ENCODE assay signal across 29 mouse cellular contexts in genomic region chr11:120071731-120072320, GRCm38 (mm10). TPM values are rescaled to one million over a fixed set of nuclear protein-coding genes. Genes with fewer than 3 reads are reported as not detected.
DNase-seq lines count a peak whose midpoint lies in the region; ATAC-seq and TF ChIP-seq lines count a peak whose summit lies in the region.
"Had no signal": no experiment of that assay in that cellular context is flagged by ENCODE, and none has a peak within 500 bp of the region (broad histone marks: within the 10 kb centered on the region; RNA-seq: fewer than 3 reads in every experiment).

No protein-coding gene starts in this region.

- 0 out of 2 replicates have a peak overlapping the region, but pooled peaks have one; percentile 27 for H3K27ac ChIP-seq in forebrain, embryonic 10.5 days
- no peak overlapping the region for H3K27ac ChIP-seq in forebrain, embryonic 14.5 days (ENCODE audit: low read depth, low read length)
- H3K27ac ChIP-seq in midbrain, embryonic 13.5 days, result no peak overlapping the region
- H3K27ac ChIP-seq in midbrain, embryonic 14.5 days (replicated peaks; ENCODE audit: low read depth, low read length), result no peak overlapping the region
- peak overlapping the region; percentile 72 for H3K27ac ChIP-seq in embryonic facial prominence, embryonic 10.5 days (replicated peaks)
- no peak overlapping the region for H3K27ac ChIP-seq in layer of hippocampus, adult 2 months
- H3K27ac ChIP-seq: embryonic facial prominence, embryonic 15.5 days; forebrain, embryonic 13.5 days; hindbrain, postnatal 0 days; intestine, embryonic 15.5 days; limb, embryonic 12.5 days; liver, embryonic 15.5 days; midbrain, embryonic 15.5 days; neural tube, embryonic 13.5 days had no signal

- peaks cover 47% of the 10 kb centered on the region for H3K4me1 ChIP-seq in forebrain, embryonic 10.5 days
- no peaks in the 10 kb centered on the region for H3K4me1 ChIP-seq in forebrain, embryonic 14.5 days (ENCODE audit: control insufficient read depth, insufficient read depth, low read length)
- no peaks in the 10 kb centered on the region for H3K4me1 ChIP-seq in midbrain, embryonic 13.5 days (replicated peaks)
- H3K4me1 ChIP-seq in midbrain, embryonic 14.5 days (ENCODE audit: control insufficient read depth, insufficient read depth, low read length), result no peaks in the 10 kb centered on the region
- peaks cover 69% of the 10 kb centered on the region for H3K4me1 ChIP-seq in embryonic facial prominence, embryonic 10.5 days
- H3K4me1 ChIP-seq: liver, embryonic 15.5 days; midbrain, embryonic 15.5 days had no signal

- peaks cover 100% of the 10 kb centered on the region for H3K36me3 ChIP-seq in forebrain, embryonic 10.5 days (replicated peaks)
- peaks cover 99% of the 10 kb centered on the region for H3K36me3 ChIP-seq in forebrain, embryonic 14.5 days (ENCODE audit: control insufficient read depth, insufficient read depth, low read length)
- H3K36me3 ChIP-seq in midbrain, embryonic 13.5 days, result peaks cover 100% of the 10 kb centered on the region
- peaks cover 100% of the 10 kb centered on the region for H3K36me3 ChIP-seq in midbrain, embryonic 14.5 days (ENCODE audit: control insufficient read depth, insufficient read depth, low read length)
- peaks cover 100% of the 10 kb centered on the region for H3K36me3 ChIP-seq in embryonic facial prominence, embryonic 10.5 days (replicated peaks)

- H3K27me3 ChIP-seq in forebrain, embryonic 10.5 days (ENCODE audit: poor library complexity, severe bottlenecking), result no peaks in the 10 kb centered on the region
- H3K27me3 ChIP-seq in forebrain, embryonic 14.5 days (replicated peaks; ENCODE audit: control insufficient read depth, insufficient read depth, low read length), result no peaks in the 10 kb centered on the region
- H3K27me3 ChIP-seq in midbrain, embryonic 13.5 days, result no peaks in the 10 kb centered on the region
- no peaks in the 10 kb centered on the region for H3K27me3 ChIP-seq in midbrain, embryonic 14.5 days (ENCODE audit: control insufficient read depth, insufficient read depth, low read length)
- H3K27me3 ChIP-seq in embryonic facial prominence, embryonic 10.5 days (replicated peaks; ENCODE audit: low read depth, poor library complexity, severe bottlenecking), result no peaks in the 10 kb centered on the region; the same call in 1 of the 2 replicates
- H3K27me3 ChIP-seq: CH12.LX; embryonic facial prominence, embryonic 15.5 days; forebrain, embryonic 13.5 days; heart, embryonic 12.5 days; intestine, embryonic 15.5 days; limb, embryonic 12.5 days; liver, embryonic 15.5 days; midbrain, embryonic 15.5 days; neural tube, embryonic 13.5 days; Patski had no signal

- no peak overlapping the region for H3K4me3 ChIP-seq in forebrain, embryonic 10.5 days
- H3K4me3 ChIP-seq in forebrain, embryonic 14.5 days (ENCODE audit: low read depth, low read length), result no peak overlapping the region
- H3K4me3 ChIP-seq in midbrain, embryonic 13.5 days (replicated peaks), result no peak overlapping the region
- H3K4me3 ChIP-seq in midbrain, embryonic 14.5 days (replicated peaks; ENCODE audit: low read depth, low read length), result no peak overlapping the region
- no peak overlapping the region for H3K4me3 ChIP-seq in embryonic facial prominence, embryonic 10.5 days
- H3K4me3 ChIP-seq in layer of hippocampus, adult 2 months, result no peak overlapping the region
- H3K4me3 ChIP-seq: embryonic facial prominence, embryonic 15.5 days; forebrain, embryonic 13.5 days; heart, embryonic 12.5 days; intestine, embryonic 15.5 days; limb, embryonic 12.5 days; liver, embryonic 15.5 days; midbrain, embryonic 15.5 days; neural tube, embryonic 13.5 days had no signal

- H3K4me2 ChIP-seq in forebrain, embryonic 14.5 days (ENCODE audit: low read length), result no peak overlapping the region
- H3K4me2 ChIP-seq in midbrain, embryonic 13.5 days (replicated peaks), result no peak overlapping the region
- no peak overlapping the region for H3K4me2 ChIP-seq in midbrain, embryonic 14.5 days (ENCODE audit: low read length)
- H3K4me2 ChIP-seq: embryonic facial prominence, embryonic 15.5 days; forebrain, embryonic 13.5 days; heart, embryonic 12.5 days; intestine, embryonic 15.5 days; limb, embryonic 12.5 days; liver, embryonic 15.5 days; lung, embryonic 14.5 days; midbrain, embryonic 15.5 days; neural tube, embryonic 13.5 days had no signal

- 84% methylated on average over 7 of the region's 7 CpGs for WGBS in forebrain, embryonic 10.5 days
- WGBS in forebrain, embryonic 14.5 days, result 87% methylated on average over 7 of the region's 7 CpGs
- 88% methylated on average over 7 of the region's 7 CpGs for WGBS in midbrain, embryonic 13.5 days
- WGBS in midbrain, embryonic 14.5 days, result 87% methylated on average over 7 of the region's 7 CpGs
- WGBS in embryonic facial prominence, embryonic 10.5 days, result 73% methylated on average over 7 of the region's 7 CpGs

- TF ChIP-seq CTCF in layer of hippocampus, adult 2 months (conservative IDR thresholded peaks at IDR 0.05), result no peak

- H3K9ac ChIP-seq in forebrain, embryonic 14.5 days (ENCODE audit: low read length), result no peak overlapping the region
- 0 out of 2 replicates have a peak overlapping the region, but pooled peaks have one; percentile 6 for H3K9ac ChIP-seq in midbrain, embryonic 13.5 days (replicated peaks)
- H3K9ac ChIP-seq in midbrain, embryonic 14.5 days (replicated peaks; ENCODE audit: low read length), result no peak overlapping the region
- H3K9ac ChIP-seq: embryonic facial prominence, embryonic 15.5 days; forebrain, embryonic 13.5 days; heart, embryonic 12.5 days; intestine, embryonic 15.5 days; liver, embryonic 15.5 days; lung, embryonic 14.5 days; midbrain, embryonic 15.5 days; neural tube, embryonic 13.5 days had no signal

- no peaks in the 10 kb centered on the region for H3K9me3 ChIP-seq in forebrain, embryonic 10.5 days
- no peaks in the 10 kb centered on the region for H3K9me3 ChIP-seq in forebrain, embryonic 14.5 days (replicated peaks; ENCODE audit: control insufficient read depth, low read length)
- no peaks in the 10 kb centered on the region for H3K9me3 ChIP-seq in midbrain, embryonic 13.5 days
- no peaks in the 10 kb centered on the region for H3K9me3 ChIP-seq in midbrain, embryonic 14.5 days (ENCODE audit: control insufficient read depth, low read length)
- no peaks in the 10 kb centered on the region for H3K9me3 ChIP-seq in embryonic facial prominence, embryonic 10.5 days
- H3K9me3 ChIP-seq: embryonic facial prominence, embryonic 15.5 days; forebrain, embryonic 13.5 days; heart, embryonic 12.5 days; intestine, embryonic 15.5 days; limb, embryonic 12.5 days; liver, embryonic 15.5 days; midbrain, embryonic 15.5 days; neural tube, embryonic 13.5 days had no signal

- ATAC-seq in forebrain, embryonic 14.5 days, result no peak
- ATAC-seq in midbrain, embryonic 13.5 days, result no peak
- ATAC-seq in midbrain, embryonic 14.5 days (ENCODE audit: low FRiP score, low TSS enrichment), result no peak
- ATAC-seq: forebrain, embryonic 13.5 days; hindbrain, postnatal 0 days; intestine, embryonic 15.5 days; midbrain, embryonic 15.5 days; Patski had no signal

- no peak for DNase-seq in forebrain, embryonic 10.5 days (ENCODE audit: extremely low spot score, low spot score)
- DNase-seq in forebrain, embryonic 14.5 days (ENCODE audit: low spot score), result no peak
- no peak for DNase-seq in midbrain, embryonic 14.5 days
- DNase-seq in adrenal gland, adult 8-10 months, result peak; percentile 85
- no peak for DNase-seq in embryonic facial prominence, embryonic 10.5 days (ENCODE audit: low spot score)
- DNase-seq in layer of hippocampus, adult 11-12 months (ENCODE audit: low spot score), result no peak
- DNase-seq in layer of hippocampus, adult 2 months (ENCODE audit: low spot score in 2 of 2), result no peak
- DNase-seq: cerebellum, adult 11-12 months; cerebellum, adult 9-11 months; gastrocnemius, postnatal 25 days; heart, postnatal 4 days; kidney, postnatal 36 days; lung, embryonic 14.5 days; lung, postnatal 14 days; right cerebral cortex, postnatal 25 days; thymus, postnatal 14 days had no signal

RNA-seq across cellular contexts. Expression of gene Cep131, which starts 14.8 kb away (rescaled TPM):
- polyA plus RNA-seq in forebrain, embryonic 10.5 days (2016; fragmentation: Nextera tagmentation; extraction: Ambion mirVana), result 41.4 and 42.5 TPM in 2 replicates
- 21.7 and 27.2 TPM in 2 replicates for polyA plus RNA-seq in forebrain, embryonic 14.5 days (2014; fragmentation: Nextera tagmentation; extraction: Ambion mirVana)
- polyA plus RNA-seq in midbrain, embryonic 13.5 days (2015; fragmentation: Nextera tagmentation; extraction: Ambion mirVana), result 29.3 and 37.9 TPM in 2 replicates
- 27.6 and 31.9 TPM in 2 replicates for polyA plus RNA-seq in midbrain, embryonic 14.5 days (2014; fragmentation: Nextera tagmentation; extraction: Ambion mirVana)
- total RNA-seq in adrenal gland, adult 8-10 months (2022), result 100 to 1,000 TPM in 2 of 4 experiments, 10 to 100 TPM in 2; 42.9 to 315 (median 94.5) TPM
- polyA plus RNA-seq in embryonic facial prominence, embryonic 10.5 days (2016; fragmentation: Nextera tagmentation; extraction: Ambion mirVana), result 43.0 and 46.9 TPM in 2 replicates
- total RNA-seq in layer of hippocampus, adult 2 months (2021), result 10 to 100 TPM; 35.6 to 37.0 TPM

RNA-seq across cellular contexts. Expression of gene Aatk, which starts 24.9 kb away (rescaled TPM):
- polyA plus RNA-seq in forebrain, embryonic 10.5 days (2016; fragmentation: Nextera tagmentation; extraction: Ambion mirVana), result 1.5 and 1.8 TPM in 2 replicates
- polyA plus RNA-seq in forebrain, embryonic 14.5 days (2014; fragmentation: Nextera tagmentation; extraction: Ambion mirVana), result 10.9 and 18.3 TPM in 2 replicates
- polyA plus RNA-seq in midbrain, embryonic 13.5 days (2015; fragmentation: Nextera tagmentation; extraction: Ambion mirVana), result 15.1 and 18.6 TPM in 2 replicates
- polyA plus RNA-seq in midbrain, embryonic 14.5 days (2014; fragmentation: Nextera tagmentation; extraction: Ambion mirVana), result 34.6 and 36.1 TPM in 2 replicates
- 10 to 100 TPM; 14.3 to 22.8 (median 18.3) TPM for total RNA-seq in adrenal gland, adult 8-10 months (2022)
- 0.84 and 1.6 TPM in 2 replicates for polyA plus RNA-seq in embryonic facial prominence, embryonic 10.5 days (2016; fragmentation: Nextera tagmentation; extraction: Ambion mirVana)
- 100 to 1,000 TPM; 196 to 207 TPM for total RNA-seq in layer of hippocampus, adult 2 months (2021)
- polyA plus RNA-seq: C2C12 had no signal

RNA-seq across cellular contexts. Expression of gene Tepsin, which starts 26.7 kb away (rescaled TPM):
- 17.7 and 20.6 TPM in 2 replicates for polyA plus RNA-seq in forebrain, embryonic 10.5 days (2016; fragmentation: Nextera tagmentation; extraction: Ambion mirVana)
- 12.4 and 14.6 TPM in 2 replicates for polyA plus RNA-seq in forebrain, embryonic 14.5 days (2014; fragmentation: Nextera tagmentation; extraction: Ambion mirVana)
- 19.9 and 20.9 TPM in 2 replicates for polyA plus RNA-seq in midbrain, embryonic 13.5 days (2015; fragmentation: Nextera tagmentation; extraction: Ambion mirVana)
- 15.9 and 18.0 TPM in 2 replicates for polyA plus RNA-seq in midbrain, embryonic 14.5 days (2014; fragmentation: Nextera tagmentation; extraction: Ambion mirVana)
- 10 to 100 TPM; 15.2 to 19.1 (median 15.7) TPM for total RNA-seq in adrenal gland, adult 8-10 months (2022)
- 20.2 and 21.4 TPM in 2 replicates for polyA plus RNA-seq in embryonic facial prominence, embryonic 10.5 days (2016; fragmentation: Nextera tagmentation; extraction: Ambion mirVana)
- 10 to 100 TPM; 16.3 to 17.1 TPM for total RNA-seq in layer of hippocampus, adult 2 months (2021)

RNA-seq across cellular contexts. Expression of gene Ndufaf8, which starts 26.9 kb away (rescaled TPM):
- 87.4 and 97.7 TPM in 2 replicates for polyA plus RNA-seq in forebrain, embryonic 10.5 days (2016; fragmentation: Nextera tagmentation; extraction: Ambion mirVana)
- polyA plus RNA-seq in forebrain, embryonic 14.5 days (2014; fragmentation: Nextera tagmentation; extraction: Ambion mirVana), result 59.8 and 84.8 TPM in 2 replicates
- 59.2 and 63.7 TPM in 2 replicates for polyA plus RNA-seq in midbrain, embryonic 13.5 days (2015; fragmentation: Nextera tagmentation; extraction: Ambion mirVana)
- polyA plus RNA-seq in midbrain, embryonic 14.5 days (2014; fragmentation: Nextera tagmentation; extraction: Ambion mirVana), result 61.2 and 61.3 TPM in 2 replicates
- 10 to 100 TPM; 55.2 to 74.8 (median 64.3) TPM for total RNA-seq in adrenal gland, adult 8-10 months (2022)
- polyA plus RNA-seq in embryonic facial prominence, embryonic 10.5 days (2016; fragmentation: Nextera tagmentation; extraction: Ambion mirVana), result 82.0 and 87.7 TPM in 2 replicates
- total RNA-seq in layer of hippocampus, adult 2 months (2021), result 10 to 100 TPM; 35.2 to 46.9 TPM

Comparison
In these comparisons a context has a peak if more than half of its experiments do, and no peak if none do; other contexts are left out.
1. H3K27ac ChIP-seq: peak in forebrain, embryonic 10.5 days (single experiment) and embryonic facial prominence, embryonic 10.5 days (single experiment); none in forebrain, embryonic 14.5 days (single experiment), midbrain, embryonic 13.5 days (single experiment), midbrain, embryonic 14.5 days (single experiment) and layer of hippocampus, adult 2 months (single experiment).